Mouse (Mus musculus): ENCODE measurements around the gene Prdx3. TPM values are rescaled to one million over a fixed set of nuclear protein-coding genes. Genes with fewer than 3 reads are reported as not detected.
A peak's percentile ranks its signal among the peaks of the same experiment; 100 is the strongest.

The Prdx3 gene
- 100 to 1,000 TPM; 213 to 249 (median 226) TPM for total RNA-seq (2022)

- peak; percentile 96 to 97 for DNase-seq (ENCODE audit: low spot score in 2 of 2)
These were observed at the start of gene Prdx3 for GRCm38 (mm10) chr19:60874064-60874694. Gene Prdx3, minus strand, starts transcription at chr19:60874556.

GRCm38 (mm10) chr19:60916869-60917570 lies 42.7 kb upstream of the Prdx3 start:
- no peak for DNase-seq (ENCODE audit: low spot score in 2 of 2)

GRCm38 (mm10) chr19:60915862-60916261 lies 41.5 kb upstream of the Prdx3 start:
- no peak for DNase-seq (ENCODE audit: low spot score in 2 of 2)

GRCm38 (mm10) chr19:60915236-60915635 lies 40.9 kb upstream of the Prdx3 start:
- DNase-seq (ENCODE audit: low spot score in 2 of 2), result no peak

- no peak for DNase-seq (ENCODE audit: low spot score in 2 of 2)
These were observed 37.3 kb upstream of the Prdx3 start for GRCm38 (mm10) chr19:60911653-60912052.

- no peak for DNase-seq (ENCODE audit: low spot score in 2 of 2)
These were observed 35.9 kb upstream of the Prdx3 start for GRCm38 (mm10) chr19:60910304-60910703.

- DNase-seq (ENCODE audit: low spot score in 2 of 2), result no peak
These were observed 31.1 kb upstream of the Prdx3 start for GRCm38 (mm10) chr19:60905477-60905876.

GRCm38 (mm10) chr19:60903971-60904370 lies 29.6 kb upstream of the Prdx3 start:
- DNase-seq (ENCODE audit: low spot score in 2 of 2), result no peak

- no peak for DNase-seq (ENCODE audit: low spot score in 2 of 2)
These were observed 28.8 kb upstream of the Prdx3 start for GRCm38 (mm10) chr19:60903139-60903538.

- no peak for DNase-seq (ENCODE audit: low spot score in 2 of 2)
These were observed 21.0 kb upstream of the Prdx3 start for GRCm38 (mm10) chr19:60895251-60895880.

- peak; percentile 26 to 36 for DNase-seq (ENCODE audit: low spot score in 2 of 2)
These were observed 17.7 kb upstream of the Prdx3 start for GRCm38 (mm10) chr19:60891934-60892547.

- DNase-seq (ENCODE audit: low spot score in 2 of 2), result no peak
These were observed 16.7 kb upstream of the Prdx3 start for GRCm38 (mm10) chr19:60891123-60891470.

- DNase-seq (ENCODE audit: low spot score in 2 of 2), result peak in 1 of 2 experiments; percentile 39
These were observed 16.2 kb upstream of the Prdx3 start for GRCm38 (mm10) chr19:60890391-60891122.

- DNase-seq (ENCODE audit: low spot score in 2 of 2), result peak; percentile 91
These were observed 15.5 kb upstream of the Prdx3 start, which contains the start of gene Grk5 for GRCm38 (mm10) chr19:60889714-60890315. Gene Grk5, plus strand, starts transcription at chr19:60889749.

- peak; percentile 46 to 58 for DNase-seq (ENCODE audit: low spot score in 2 of 2)
These were observed 14.9 kb upstream of the Prdx3 start for GRCm38 (mm10) chr19:60889101-60889713.

GRCm38 (mm10) chr19:60887637-60888036 lies 13.3 kb upstream of the Prdx3 start:
- DNase-seq (ENCODE audit: low spot score in 2 of 2), result no peak

GRCm38 (mm10) chr19:60883129-60883528 lies 8.8 kb upstream of the Prdx3 start:
- DNase-seq (ENCODE audit: low spot score in 2 of 2), result no peak

GRCm38 (mm10) chr19:60873501-60873900 lies 855 bp downstream of the Prdx3 start:
- DNase-seq (ENCODE audit: low spot score in 2 of 2), result no peak

- DNase-seq (ENCODE audit: low spot score in 2 of 2), result no peak
These were observed 2.1 kb downstream of the Prdx3 start for GRCm38 (mm10) chr19:60872272-60872671.

- no peak for DNase-seq (ENCODE audit: low spot score in 2 of 2)
These were observed 3.0 kb downstream of the Prdx3 start for GRCm38 (mm10) chr19:60871366-60871765.

- no peak for DNase-seq (ENCODE audit: low spot score in 2 of 2)
These were observed 3.9 kb downstream of the Prdx3 start for GRCm38 (mm10) chr19:60870489-60870888.

Measured in gastrocnemius, adult 8-10 months (tissue).